Mouse (Mus musculus): ENCODE measurements at regions not wholly inside any gene's neighbourhood (a gene's known extent, or its start where the extent isn't known, plus 50 kb on each side); places are given as distances from the start of the nearest gene placed in this dataset.

DNA sequence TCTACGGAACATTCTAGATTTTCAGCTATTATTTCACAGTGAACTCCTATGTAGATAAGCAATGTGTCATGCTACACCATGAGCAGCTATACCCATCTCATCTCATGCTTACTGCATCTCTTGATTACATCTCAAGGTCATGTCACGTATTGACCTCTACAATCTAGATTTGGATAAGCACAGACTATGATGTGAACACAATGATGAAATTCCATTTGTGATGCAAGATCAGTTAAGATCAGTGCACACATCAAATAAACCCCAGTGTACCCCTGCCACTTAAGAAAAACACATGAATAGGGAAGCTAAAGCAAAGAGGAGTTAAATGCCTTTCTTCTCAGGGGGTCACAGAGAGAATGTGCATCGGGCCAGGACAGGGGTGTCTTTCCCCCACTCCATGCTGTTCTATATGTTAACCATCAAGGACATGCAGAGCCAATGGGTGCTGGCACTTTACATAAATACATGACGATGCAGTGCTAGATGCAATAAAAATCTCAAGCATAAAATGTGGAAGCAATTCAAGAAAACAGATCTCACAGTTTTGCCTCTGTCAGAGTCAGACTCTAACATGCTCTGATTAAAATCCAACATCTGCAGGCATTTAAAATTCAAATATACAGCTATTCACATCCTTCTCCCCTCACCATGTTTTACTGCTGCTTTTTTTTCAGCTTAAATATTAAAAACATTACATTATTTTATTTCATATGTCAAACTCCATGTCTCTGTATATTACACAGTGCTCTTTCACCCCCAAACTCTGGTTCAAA lies 157.1 kb upstream of the Gm15217 start:
- no peak for DNase-seq (ENCODE audit: low read depth, low spot score)

- no peak for DNase-seq (ENCODE audit: low read depth, low spot score)
Measured at GRCm38 (mm10) chr14:46223008-46223407, 156.2 kb upstream of the Gm15217 start.

GRCm38 (mm10) chr14:46224421-46224950 lies 154.7 kb upstream of the Gm15217 start:
- DNase-seq (ENCODE audit: low read depth, low spot score): no peak

GRCm38 (mm10) chr14:46225851-46226608 lies 153.2 kb upstream of the Gm15217 start:
- peak; percentile 23 for DNase-seq (ENCODE audit: low read depth, low spot score)

DNA sequence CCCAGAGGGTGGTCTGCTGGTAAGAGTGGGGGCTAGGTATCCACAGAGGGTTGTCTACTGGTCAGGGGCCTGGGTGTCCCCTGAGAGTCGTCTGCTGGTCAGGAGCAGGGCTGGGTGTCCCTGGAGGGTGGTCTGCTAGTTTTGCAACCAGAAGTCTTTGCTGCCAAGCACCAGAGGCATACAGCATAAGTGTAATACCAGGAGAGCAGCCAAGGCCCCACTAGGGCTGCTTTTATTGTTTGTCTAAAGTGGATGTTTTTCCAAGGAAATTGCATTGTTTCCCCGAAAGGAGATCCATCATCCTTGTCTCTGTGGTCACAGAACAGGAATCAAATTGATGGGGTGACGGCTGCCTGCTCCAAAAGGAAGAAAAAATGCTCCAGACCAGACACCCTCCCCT lies 145.2 kb upstream of the Gm15217 start:
- DNase-seq (ENCODE audit: low read depth, low spot score): no peak

DNA sequence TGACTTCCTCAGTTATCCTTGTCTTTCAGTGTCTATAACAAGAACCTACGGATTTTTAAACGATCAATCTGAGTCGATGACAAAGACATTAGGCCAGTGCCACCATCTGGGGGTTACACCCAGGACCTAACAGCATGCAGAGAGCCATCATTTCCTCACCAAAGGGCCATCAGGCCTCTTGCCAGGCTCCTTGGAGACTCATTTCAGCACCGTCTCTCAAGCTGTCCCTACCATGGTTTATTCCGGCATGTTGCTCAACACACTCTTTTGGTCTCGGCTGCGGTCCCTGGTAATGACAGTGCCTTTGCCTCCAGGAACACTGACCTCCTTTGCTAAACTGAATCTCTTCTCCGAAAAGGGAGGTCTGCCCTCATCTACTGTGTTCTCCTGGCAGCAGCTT lies 144.4 kb upstream of the Gm15217 start:
- no peak for DNase-seq (ENCODE audit: low read depth, low spot score)

DNA sequence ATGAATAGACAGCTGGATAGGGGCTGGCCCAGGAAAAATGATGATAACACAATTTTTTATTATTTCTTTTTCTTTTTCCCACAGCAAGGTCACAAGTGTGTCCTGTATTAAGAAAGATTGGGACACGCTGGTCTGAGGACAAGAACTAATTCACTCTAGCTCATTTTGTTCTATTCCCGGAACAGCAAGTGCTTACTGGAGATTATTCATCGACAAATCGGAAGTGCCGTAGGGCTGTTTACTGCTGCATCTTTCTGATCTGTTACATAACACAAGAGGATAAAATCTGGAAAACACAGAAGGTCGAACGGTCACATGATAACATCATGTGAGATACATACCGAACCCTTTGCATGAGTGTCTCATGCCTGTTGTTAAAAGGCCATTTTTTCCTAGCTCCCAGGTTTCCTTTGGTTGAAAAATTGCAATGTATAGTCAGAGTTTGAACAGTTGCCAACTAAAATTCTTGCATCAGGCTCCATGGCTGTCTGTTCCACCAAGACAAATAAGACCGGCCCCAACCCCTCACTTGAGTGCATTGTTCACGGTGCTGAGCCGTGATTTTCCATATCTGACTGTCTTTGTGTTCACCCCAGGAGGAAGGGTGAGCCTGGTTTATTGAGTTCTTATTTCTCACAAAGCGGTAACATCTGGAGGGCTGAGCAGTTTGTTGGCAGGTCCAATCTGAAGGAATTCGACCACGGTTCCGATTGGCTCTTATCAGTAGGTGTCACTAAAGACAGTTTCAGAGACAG lies 139.0 kb upstream of the Gm15217 start:
- no peak for DNase-seq (ENCODE audit: low read depth, low spot score)

DNA sequence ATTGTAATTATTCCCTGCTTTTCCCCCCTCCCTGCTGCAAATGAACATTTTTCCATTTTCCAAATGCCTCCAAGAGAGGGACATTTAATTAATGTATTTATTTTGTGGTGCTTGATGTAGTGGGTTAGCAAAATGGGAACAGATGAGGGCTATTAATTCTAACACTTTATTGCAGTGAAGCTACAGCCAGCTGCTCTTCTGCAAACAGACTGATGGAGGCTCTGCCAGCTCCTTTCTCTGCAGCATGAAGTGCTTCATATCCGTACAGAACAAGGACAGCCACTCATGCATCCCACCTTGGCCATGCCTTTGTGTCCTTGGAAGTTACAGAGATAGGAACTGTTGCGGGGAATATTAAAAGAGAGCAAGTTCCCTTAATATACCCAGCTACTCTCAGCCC lies 138.3 kb upstream of the Gm15217 start:
- DNase-seq (ENCODE audit: low read depth, low spot score): no peak

DNA sequence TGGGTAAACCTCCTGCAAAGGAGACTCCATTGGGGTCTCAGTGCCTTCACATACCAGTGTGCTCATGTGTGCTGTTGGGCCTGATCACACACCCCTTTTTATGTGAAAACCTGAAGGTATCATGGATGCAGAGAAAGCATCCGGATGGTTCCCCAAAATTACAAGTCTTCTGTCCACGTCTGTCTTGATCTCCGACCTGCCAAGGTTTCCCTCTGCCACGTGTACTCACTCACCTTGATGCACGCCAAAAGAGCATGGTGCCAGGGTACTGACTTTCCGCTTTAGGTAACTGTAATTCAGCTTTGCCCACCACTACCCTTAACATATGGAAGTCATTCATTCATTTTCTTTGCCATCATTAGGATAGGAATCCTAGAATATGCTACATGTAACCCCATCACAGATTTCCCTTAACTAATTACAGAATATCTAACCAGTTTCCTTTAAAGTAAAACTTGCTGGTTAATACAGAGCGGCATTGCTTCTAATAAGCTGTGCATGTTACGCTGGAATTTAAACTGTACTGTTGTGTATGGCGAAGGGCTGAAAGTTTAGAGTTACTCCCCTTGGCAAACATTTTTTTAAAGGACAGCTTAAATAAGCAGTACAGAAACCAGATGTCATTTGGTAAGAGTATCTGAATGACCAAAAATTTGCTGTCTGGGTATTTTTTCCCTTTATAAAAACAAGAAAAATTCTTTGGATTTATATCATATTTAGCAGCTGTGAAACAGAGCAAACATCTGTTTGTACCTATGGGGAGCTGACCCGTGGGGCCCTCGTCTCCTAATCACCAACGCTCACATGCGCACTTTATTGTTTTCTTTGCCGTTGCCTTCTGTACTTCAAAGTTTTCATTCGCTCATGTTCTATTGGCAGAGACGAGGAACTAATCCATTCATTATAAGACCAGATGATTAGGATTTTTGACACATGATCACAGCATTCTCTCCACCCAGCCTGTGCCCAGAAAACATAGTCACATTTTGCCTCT lies 131.4 kb upstream of the Gm15217 start:
- DNase-seq (ENCODE audit: low read depth, low spot score): no peak

GRCm38 (mm10) chr14:46249141-46249540 lies 130.1 kb upstream of the Gm15217 start:
- no peak for DNase-seq (ENCODE audit: low read depth, low spot score)

DNA sequence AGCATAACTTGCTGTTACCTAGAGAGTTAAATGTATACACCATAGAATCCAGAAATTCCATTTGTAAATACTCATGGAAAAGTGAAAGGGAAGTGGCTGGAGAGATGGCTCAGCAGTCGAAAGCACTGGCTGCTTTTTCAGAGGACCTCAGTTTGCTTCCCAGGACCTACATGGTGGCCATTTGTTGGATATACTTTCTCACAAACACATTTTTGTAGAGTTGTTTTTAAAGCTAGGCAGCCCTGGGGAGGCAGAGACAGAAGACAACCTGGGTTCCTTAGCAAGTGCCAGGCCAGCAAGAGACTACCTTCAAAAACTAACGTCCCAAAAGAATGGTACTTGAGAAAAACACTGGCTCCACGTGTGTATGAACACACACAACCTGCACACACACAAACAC lies 124.0 kb upstream of the Gm15217 start:
- no peak for DNase-seq (ENCODE audit: low read depth, low spot score)

DNA sequence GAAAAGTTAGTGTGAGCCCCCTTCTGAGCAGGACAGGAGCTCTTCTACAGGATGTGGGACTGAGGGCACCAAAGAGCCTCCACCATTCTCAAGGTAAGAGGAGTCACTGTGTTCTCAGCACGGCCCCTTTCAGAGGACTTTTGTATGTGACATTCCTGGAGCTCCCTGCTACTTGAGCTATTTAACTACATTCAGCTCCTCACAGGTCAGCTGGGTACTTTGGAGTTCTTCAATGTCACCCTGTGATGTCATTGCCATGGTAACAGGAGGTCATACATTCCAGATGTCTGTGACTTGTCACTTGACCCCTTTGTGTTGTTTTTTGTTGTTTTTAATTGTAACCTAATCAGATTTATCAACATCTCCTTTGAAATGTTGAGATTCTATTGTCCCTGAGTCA lies 122.9 kb upstream of the Gm15217 start:
- no peak for DNase-seq (ENCODE audit: low read depth, low spot score)

DNA sequence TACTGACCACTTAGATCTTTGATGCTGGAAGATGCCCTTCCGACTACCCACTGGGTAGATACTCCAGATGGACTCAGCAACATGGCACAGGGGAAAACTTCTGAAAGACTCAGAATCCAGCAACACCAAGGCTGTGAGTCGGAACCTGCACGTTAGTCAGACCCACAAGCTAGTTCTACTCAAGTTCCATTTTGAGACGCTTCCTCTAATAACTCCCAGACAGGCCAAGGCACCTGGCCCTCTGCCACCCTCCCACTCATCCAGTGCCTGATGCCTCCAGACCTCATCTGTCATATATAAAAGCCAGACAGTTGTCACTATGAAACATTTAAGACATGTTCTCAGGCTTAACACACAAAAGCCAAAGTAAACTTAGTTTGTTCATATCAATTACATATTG lies 121.9 kb upstream of the Gm15217 start:
- DNase-seq (ENCODE audit: low read depth, low spot score): no peak

GRCm38 (mm10) chr14:46258551-46258950 lies 120.7 kb upstream of the Gm15217 start:
- no peak for DNase-seq (ENCODE audit: low read depth, low spot score)

- DNase-seq (ENCODE audit: low read depth, low spot score): no peak
Measured at GRCm38 (mm10) chr14:46260291-46260980, 118.8 kb upstream of the Gm15217 start.

- no peak for DNase-seq (ENCODE audit: low read depth, low spot score)
Measured at GRCm38 (mm10) chr14:46275455-46275854, 103.8 kb upstream of the Gm15217 start.

DNA sequence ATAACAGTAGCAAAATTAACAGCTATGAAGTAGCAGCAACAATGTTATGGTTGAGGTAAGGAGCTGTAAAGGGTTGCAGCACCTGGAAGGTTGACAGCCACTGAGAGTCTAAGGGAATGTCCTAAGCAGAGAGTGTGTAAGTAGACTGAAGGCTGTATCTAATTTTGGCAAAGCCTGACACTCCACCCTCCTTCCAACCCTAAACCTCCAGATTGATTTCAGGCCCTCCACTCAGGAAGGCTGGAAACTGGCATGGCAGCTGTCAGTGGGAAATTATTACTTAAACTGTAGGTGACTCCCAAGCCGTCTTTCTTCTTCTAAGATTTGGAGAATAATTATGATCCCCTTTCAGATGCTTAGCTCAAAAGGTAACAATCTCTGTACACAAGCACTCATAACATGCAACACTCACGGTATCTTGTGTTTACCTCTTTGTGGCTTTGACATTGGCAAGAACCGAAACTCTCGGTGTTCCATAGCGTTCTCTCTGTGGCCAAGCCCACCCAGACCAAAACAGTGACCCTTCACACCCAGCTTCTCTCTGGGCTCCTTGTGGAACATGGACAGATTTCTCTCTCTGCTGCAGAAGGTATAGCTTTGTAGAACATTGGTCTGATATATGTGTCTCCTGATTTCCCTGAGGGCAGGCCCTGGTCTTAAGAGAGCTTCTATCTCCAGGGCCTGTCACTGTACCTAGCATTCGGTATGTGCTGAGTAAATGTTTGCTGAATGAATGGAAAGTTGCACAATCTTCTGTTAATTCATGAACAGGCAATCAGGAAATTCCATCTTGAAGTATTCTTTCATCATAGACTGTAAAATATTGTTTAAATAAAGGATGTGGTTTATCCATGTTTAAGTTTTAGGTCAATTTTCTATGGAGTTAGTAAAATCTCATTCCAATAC lies 102.0 kb upstream of the Gm15217 start:
- no peak for DNase-seq (ENCODE audit: low read depth, low spot score)

GRCm38 (mm10) chr14:46277832-46278611 lies 101.2 kb upstream of the Gm15217 start:
- DNase-seq (ENCODE audit: low read depth, low spot score): no peak
